Mouse (Mus musculus) intestine, embryonic 15.5 days (tissue): ENCODE results near the gene Skint1. TPM values are rescaled to one million over a fixed set of nuclear protein-coding genes. Genes with fewer than 3 reads are reported as not detected.
"Not testable (repeated sequence)": the region's sequence is repeated elsewhere in the genome, so short reads cannot be mapped to it uniquely, and the experiment has no call there.

ENCODE experiments used
- ATAC-seq: fragments of 200-750 bp; cut with Nextera tagmentation; 2 replicates; pipeline ENCODE4 v1.8.0; 2017; ENCODE audit warnings: moderate TSS enrichment, moderate library complexity
- H3K27ac ChIP-seq: fragments of 300-500 bp; sonication (generic); 2 replicates; pipeline ENCODE4 v1.5.1; 2015; ENCODE audit warnings: mild to moderate bottlenecking, inconsistent platforms
- H3K27me3 ChIP-seq: fragments of 300-500 bp; sonication (generic); replicated peaks from 2 replicates; pipeline ENCODE4 v1.6.1; 2015; ENCODE audit warnings: inconsistent platforms
- H3K36me3 ChIP-seq: fragments of 300-500 bp; sonication (generic); 2 replicates; pipeline ENCODE4 v1.6.1; 2015; ENCODE audit warnings: inconsistent platforms
- H3K4me1 ChIP-seq: fragments of 300-500 bp; sonication (generic); replicated peaks from 2 replicates; pipeline ENCODE4 v1.6.1; 2015; ENCODE audit warnings: inconsistent platforms
- H3K4me2 ChIP-seq: fragments of 300-500 bp; sonication (generic); replicated peaks from 2 replicates; pipeline ENCODE4 v1.6.1; 2015; ENCODE audit warnings: mild to moderate bottlenecking, inconsistent platforms
- H3K4me3 ChIP-seq: fragments of 300-500 bp; sonication (generic); replicated peaks from 2 replicates; pipeline ENCODE4 v1.5.1; 2015; ENCODE audit warnings: inconsistent platforms
- H3K9ac ChIP-seq: fragments of 300-500 bp; sonication (generic); 2 replicates; pipeline ENCODE4 v1.6.1; 2015; ENCODE audit warnings: inconsistent platforms
- H3K9me3 ChIP-seq: fragments of 300-500 bp; sonication (generic); 2 replicates; pipeline ENCODE4 v1.6.1; 2016; ENCODE audit warnings: inconsistent platforms
- WGBS: fragments of 180-500 bp; shearing (Covaris S2); methylation state at CpG from one replicate; pipeline ENCODE4 v1.1.7; 2015; 5-methylcytosine and 5-hydroxymethylcytosine counted together
- polyA plus RNA-seq: library from polyadenylated mRNA; unstranded; fragments of >200 nt; fragmentation: Nextera tagmentation; extraction: Ambion mirVana; gene quantifications from 2 replicates; pipeline ENCODE4 v1.2.1, GENCODE M21; 2015

The Skint1 gene
- polyA plus RNA-seq, result not detected in 2 replicates

DNA sequence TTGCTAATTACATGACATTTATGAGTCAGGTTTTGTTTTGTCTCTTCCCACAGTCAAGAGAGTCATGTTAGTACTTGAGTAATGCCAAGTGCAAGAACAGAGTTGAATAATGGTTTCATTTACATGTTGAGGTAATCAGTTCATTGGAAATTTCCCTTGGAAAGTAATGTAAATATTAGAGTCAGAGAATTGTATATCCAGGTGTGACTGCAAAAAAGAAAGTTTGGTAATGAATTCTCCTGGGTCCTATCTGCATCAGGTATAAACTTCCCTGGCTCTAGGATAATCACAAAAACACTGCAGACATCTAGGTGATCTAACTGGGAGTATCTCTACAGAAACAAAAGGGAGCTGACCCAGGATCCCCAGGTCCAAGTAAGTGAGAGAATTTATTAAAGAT, at the start of gene Skint1:
Gene Skint1 (plus strand): TSS at position 301 of the 400 bp plus-strand sequence.
- no peaks in the 10 kb centered on the region for H3K4me1 ChIP-seq
- H3K36me3 ChIP-seq, result no peaks in the 10 kb centered on the region
- H3K27me3 ChIP-seq, result no peaks in the 10 kb centered on the region
- no peak for ATAC-seq
- H3K4me2 ChIP-seq, result no peak within 1 kb of the TSS
- no peak within 1 kb of the TSS for H3K9ac ChIP-seq
- H3K9me3 ChIP-seq, result no peaks in the 10 kb centered on the region
- no peak within 1 kb of the TSS for H3K27ac ChIP-seq
- H3K4me3 ChIP-seq, result no peak within 1 kb of the TSS

DNA sequence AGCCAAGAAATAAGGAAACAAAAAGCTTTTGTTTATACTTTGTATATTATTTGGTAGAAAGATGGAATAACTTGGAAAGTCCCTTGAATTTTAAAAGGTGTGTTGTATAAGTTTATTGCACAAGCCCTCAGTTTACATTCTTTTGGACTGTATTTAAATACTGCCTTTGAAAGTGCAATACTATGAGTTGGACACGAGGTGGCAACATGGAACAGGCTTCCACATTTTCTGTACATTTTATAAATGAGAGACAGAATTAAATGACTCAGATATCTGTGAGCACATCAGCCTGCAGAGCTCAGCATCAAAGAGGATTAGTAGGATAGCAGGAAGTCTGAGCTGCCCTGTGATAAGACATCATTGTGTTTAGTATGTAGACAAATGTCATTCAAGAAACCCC, 44.8 kb upstream of the Skint1 start:
- WGBS, result 20% methylated on average over 1 of the region's 1 CpGs
- no peak for ATAC-seq
- Histone ChIP-seq H3K9ac (no peak overlapping the region), H3K9me3 (no peaks in the 10 kb centered on the region), H3K4me2 (no peak overlapping the region), H3K27ac (no peak overlapping the region), H3K4me3 (no peak overlapping the region), H3K36me3 (no peaks in the 10 kb centered on the region), H3K27me3 (no peaks in the 10 kb centered on the region), H3K4me1 (no peaks in the 10 kb centered on the region)

DNA sequence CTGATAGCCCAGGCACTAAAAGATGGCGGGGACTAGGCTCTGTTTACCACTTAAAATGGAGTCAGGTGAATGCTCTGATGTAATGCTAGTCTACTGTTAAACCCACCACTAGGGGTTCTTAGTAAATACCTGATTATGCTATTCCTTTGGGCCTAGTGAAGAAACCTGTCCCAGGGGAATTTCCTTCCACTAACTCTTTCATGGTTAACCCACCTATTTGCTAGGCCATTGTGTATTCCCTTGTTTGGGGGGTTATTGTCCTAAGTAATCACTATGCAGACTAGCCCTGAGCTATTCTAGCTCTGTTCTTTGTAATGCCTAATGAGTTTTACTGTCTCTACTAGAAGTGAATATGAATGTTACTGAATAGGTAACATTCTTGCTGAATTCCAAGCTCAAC, 42.8 kb upstream of the Skint1 start:
- H3K27me3 ChIP-seq, H3K36me3 ChIP-seq, H3K4me2 ChIP-seq, H3K9me3 ChIP-seq, H3K27ac ChIP-seq, ATAC-seq, H3K4me1 ChIP-seq, H3K4me3 ChIP-seq, H3K9ac ChIP-seq: not testable (repeated sequence)
- WGBS, result 63% methylated on average over 1 of the region's 1 CpGs

DNA sequence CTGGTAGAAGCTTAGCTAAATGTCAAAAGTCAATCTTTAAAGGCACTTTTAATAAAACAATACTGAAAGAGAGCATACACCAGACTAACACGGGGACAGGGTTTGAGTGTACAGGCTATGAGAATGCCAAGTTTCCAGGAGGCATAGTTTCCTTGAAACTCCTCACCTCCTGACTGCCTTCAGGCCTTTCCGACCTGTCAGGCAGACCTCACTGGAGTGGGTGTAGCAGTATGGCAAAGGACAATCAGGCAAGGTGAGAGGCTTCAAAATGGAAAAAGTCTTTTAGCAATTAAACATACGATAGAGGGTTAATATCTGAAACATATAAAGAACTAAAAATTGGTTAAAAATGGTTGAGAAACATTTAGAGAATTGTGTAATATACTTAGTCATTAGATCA, 42.4 kb upstream of the Skint1 start:
- no peaks in the 10 kb centered on the region for H3K9me3 ChIP-seq
- H3K27me3 ChIP-seq, result no peaks in the 10 kb centered on the region
- H3K4me3 ChIP-seq, result no peak overlapping the region
- H3K4me2 ChIP-seq, result no peak overlapping the region
- 79% methylated on average over 3 of the region's 3 CpGs for WGBS
- H3K4me1 ChIP-seq, result no peaks in the 10 kb centered on the region
- no peak overlapping the region for H3K9ac ChIP-seq
- H3K36me3 ChIP-seq, result no peaks in the 10 kb centered on the region
- H3K27ac ChIP-seq, result no peak overlapping the region
- ATAC-seq, result no peak

DNA sequence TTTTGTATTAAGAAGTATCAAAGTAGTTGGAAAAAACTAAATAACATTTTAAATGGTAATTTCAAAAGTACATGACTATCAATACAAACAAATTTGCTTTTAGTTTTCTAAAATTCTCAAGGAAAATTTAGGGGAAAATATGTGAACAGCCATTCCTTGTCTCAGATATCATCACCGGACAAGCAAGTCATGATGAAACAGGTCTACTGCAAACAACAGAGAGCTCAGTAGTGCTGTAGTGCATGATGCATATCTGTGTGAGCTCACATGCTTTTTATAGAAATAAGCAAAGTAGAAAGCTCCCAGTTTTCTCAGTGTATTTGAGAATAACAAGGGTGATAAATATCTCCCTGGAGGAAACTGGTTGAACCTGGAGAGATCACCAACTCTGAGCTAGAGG, 33.4 kb upstream of the Skint1 start, which contains the start of gene Skint7:
Gene Skint7 (plus strand): TSS at position 301 of the 400 bp plus-strand sequence.
- no peaks in the 10 kb centered on the region for H3K4me1 ChIP-seq
- no peak for ATAC-seq
- H3K27ac ChIP-seq, result no peak within 1 kb of the TSS
- H3K9me3 ChIP-seq, result no peaks in the 10 kb centered on the region
- H3K36me3 ChIP-seq, result no peaks in the 10 kb centered on the region
- no peak within 1 kb of the TSS for H3K4me2 ChIP-seq
- H3K9ac ChIP-seq, result no peak within 1 kb of the TSS
- no peak within 1 kb of the TSS for H3K4me3 ChIP-seq
- whole genome bisulfite sequencing, result 91% methylated on average over 1 of the region's 1 CpGs
- H3K27me3 ChIP-seq, result no peaks in the 10 kb centered on the region

DNA sequence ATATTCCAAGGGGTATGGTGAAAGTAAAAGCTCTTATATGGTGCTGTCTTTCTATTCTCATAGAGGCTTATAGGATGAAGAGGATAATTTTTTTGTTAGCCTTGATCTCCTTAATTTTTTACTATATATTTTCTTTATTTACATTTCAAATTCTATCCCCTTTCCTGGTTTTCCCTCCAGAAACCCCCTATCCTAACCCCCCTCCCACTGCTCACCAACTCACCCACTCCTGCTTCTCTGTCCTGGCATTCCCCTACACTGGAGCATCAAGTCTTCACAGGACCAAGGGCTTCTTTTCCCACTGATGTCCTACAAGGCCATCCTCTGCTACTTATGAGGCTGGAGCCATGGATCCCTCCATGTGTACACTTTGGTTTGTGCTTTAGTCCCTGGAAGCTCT, 65.6 kb downstream of the Skint1 start, which contains the start of gene Skint4:
Gene Skint4 (plus strand): TSS at position 301 of the 400 bp plus-strand sequence.
- H3K9ac ChIP-seq, result no peak within 1 kb of the TSS
- H3K27me3 ChIP-seq, result no peaks in the 10 kb centered on the region
- H3K4me3 ChIP-seq, result no peak within 1 kb of the TSS
- H3K27ac ChIP-seq, result no peak within 1 kb of the TSS
- no peaks in the 10 kb centered on the region for H3K4me1 ChIP-seq
- ATAC-seq, result no peak
- no peaks in the 10 kb centered on the region for H3K36me3 ChIP-seq
- no peaks in the 10 kb centered on the region for H3K9me3 ChIP-seq
- no peak within 1 kb of the TSS for H3K4me2 ChIP-seq

Other genes with a start within 250 kb of the Skint1 start
- gene Slc5a9, start 103.4 kb upstream of the Skint1 start, polyA plus RNA-seq, result 1.3 and 2.4 TPM in 2 replicates
- gene Skint8, start 86.9 kb upstream of the Skint1 start, polyA plus RNA-seq, result not detected in 2 replicates
- gene Skint7, start 33.3 kb upstream of the Skint1 start, polyA plus RNA-seq, result not detected in 2 replicates
- not detected in 2 replicates for gene Skint4, start 65.7 kb downstream of the Skint1 start, polyA plus RNA-seq
- not detected in 2 replicates for gene Skint3, start 226.0 kb downstream of the Skint1 start, polyA plus RNA-seq